ENCODE assay signal across 9 mouse cellular contexts in the genomic region with DNA sequence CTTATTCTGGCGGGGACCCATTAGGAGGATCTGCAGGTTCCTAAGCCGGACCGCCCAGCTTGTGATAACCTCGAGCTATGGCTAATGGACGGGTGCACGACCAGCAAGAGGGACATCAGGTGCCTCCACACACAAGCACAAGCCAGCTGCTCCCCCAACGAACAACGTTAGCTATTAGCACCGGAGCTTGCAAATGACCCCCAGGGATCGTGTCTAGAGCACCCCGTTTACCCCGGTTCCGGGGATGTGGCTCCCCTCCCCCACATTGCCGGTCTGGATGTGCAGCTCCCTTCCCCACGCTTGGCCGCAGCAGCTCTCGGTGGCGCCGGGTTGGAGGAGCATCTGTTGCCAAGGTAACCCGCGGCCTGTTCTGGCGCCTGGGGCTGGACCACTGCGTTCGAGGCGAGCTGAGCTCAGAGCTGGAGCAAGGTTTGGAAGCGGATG. TPM values are rescaled to one million over a fixed set of nuclear protein-coding genes. Genes with fewer than 3 reads are reported as not detected.
A peak's percentile ranks its signal among the peaks of the same experiment; 100 is the strongest.
DNase-seq lines count a peak whose midpoint lies in the region; ATAC-seq lines count a peak whose summit lies in the region.
"Had no signal": no experiment of that assay in that cellular context is flagged by ENCODE, and none has a peak within 500 bp of the region (broad histone marks: within the 10 kb centered on the region; RNA-seq: fewer than 3 reads in every experiment).

No protein-coding gene starts in this region.

- no peak overlapping the region for H3K9ac ChIP-seq in heart, embryonic 16.5 days (ENCODE audit: low read length)
- H3K9ac ChIP-seq in forebrain, embryonic 11.5 days (ENCODE audit: low read length) = no peak overlapping the region

- intact Hi-C loops in left cerebral cortex, postnatal 25 days (cut with DNase I) = no loop called here

- H3K27me3 ChIP-seq in heart, embryonic 16.5 days (ENCODE audit: control insufficient read depth, insufficient read depth, low read length) = peaks cover 23% of the 10 kb centered on the region
- H3K27me3 ChIP-seq in forebrain, embryonic 11.5 days (ENCODE audit: control insufficient read depth, insufficient read depth, low read length) = peaks cover 7% of the 10 kb centered on the region; the same call in 1 of the 2 replicates

- WGBS in heart, embryonic 16.5 days = 6% methylated on average over 26 of the region's 26 CpGs
- 3% methylated on average over 26 of the region's 26 CpGs for WGBS in forebrain, embryonic 11.5 days

- no peak for DNase-seq in heart, adult 9 months (ENCODE audit: low spot score in 2 of 2)
- peak; percentile 79 for DNase-seq in brain, adult 2 months (ENCODE audit: low read depth, low spot score)
- DNase-seq in forebrain, embryonic 11.5 days (ENCODE audit: low spot score) = peak; percentile 84
- peak; percentile 38 for DNase-seq in left cerebral cortex, postnatal 25 days (ENCODE audit: low spot score in 2 of 2)
- DNase-seq in retina, postnatal 1 day = peak; percentile 85
- DNase-seq in adrenal gland, adult 18-20 months (ENCODE audit: low spot score in 2 of 2) = no peak

- 0 out of 2 replicates have a peak, but pooled peaks cover 2% of the 10 kb centered on the region for H3K9me3 ChIP-seq in heart, embryonic 16.5 days (replicated peaks; ENCODE audit: control insufficient read depth, low read length)
- no peaks in the 10 kb centered on the region for H3K9me3 ChIP-seq in forebrain, embryonic 11.5 days (ENCODE audit: control insufficient read depth, low read length)

- H3K36me3 ChIP-seq in heart, embryonic 16.5 days (ENCODE audit: control insufficient read depth, insufficient read depth) = no peaks in the 10 kb centered on the region
- H3K36me3 ChIP-seq in forebrain, embryonic 11.5 days (ENCODE audit: control insufficient read depth, insufficient read depth, low read length) = no peaks in the 10 kb centered on the region
- H3K36me3 ChIP-seq: G1E had no signal

- peaks cover 2% of the 10 kb centered on the region for H3K4me1 ChIP-seq in heart, embryonic 16.5 days (ENCODE audit: control insufficient read depth, insufficient read depth, low read length)
- peaks cover 10% of the 10 kb centered on the region; the same call in 1 of the 2 replicates for H3K4me1 ChIP-seq in forebrain, embryonic 11.5 days (replicated peaks; ENCODE audit: control insufficient read depth, insufficient read depth, low read length)

- no peak for ATAC-seq in heart, embryonic 16.5 days (replicated peaks; ENCODE audit: extremely low read depth, insufficient read depth, low FRiP score)
- peak; percentile 58 for ATAC-seq in forebrain, embryonic 11.5 days (replicated peaks; ENCODE audit: low FRiP score)
- no peak for ATAC-seq in megakaryocyte-erythroid progenitor cell, adult 5-6 weeks (replicated peaks; ENCODE audit: low FRiP score, low TSS enrichment, poor library complexity, severe bottlenecking)

- H3K4me3 ChIP-seq in heart, embryonic 16.5 days (ENCODE audit: low read length) = no peak overlapping the region; the same call in 1 of the 2 replicates
- peak overlapping the region; percentile 21; the same call in 1 of the 2 replicates for H3K4me3 ChIP-seq in forebrain, embryonic 11.5 days (ENCODE audit: low read depth, low read length)

- H3K27ac ChIP-seq in heart, embryonic 16.5 days (ENCODE audit: low read length) = no peak overlapping the region
- H3K27ac ChIP-seq in forebrain, embryonic 11.5 days (ENCODE audit: low read depth, low read length) = no peak overlapping the region

- peak overlapping the region; percentile 8; the same call in 1 of the 2 replicates for H3K4me2 ChIP-seq in heart, embryonic 16.5 days (ENCODE audit: low read depth, low read length)
- peak overlapping the region; percentile 51 for H3K4me2 ChIP-seq in forebrain, embryonic 11.5 days (ENCODE audit: low read depth, low read length, severe bottlenecking)

RNA-seq across cellular contexts. Expression of gene Enpp7, which starts 11.4 kb away (rescaled TPM):
- polyA plus RNA-seq in heart, embryonic 16.5 days (2015; fragmentation: Nextera tagmentation; extraction: Ambion mirVana) = 0.12 TPM in 1 of 2 replicates, not detected in the other
- not detected in 2 replicates for polyA plus RNA-seq in forebrain, embryonic 11.5 days (2014; fragmentation: Nextera tagmentation; extraction: Ambion mirVana)
- total RNA-seq in left cerebral cortex, postnatal 25 days (2021) = not detected
- not detected for total RNA-seq in adrenal gland, adult 18-20 months (2021)
- not detected in 2 replicates for total RNA-seq in megakaryocyte-erythroid progenitor cell, adult 5-6 weeks (2014; fragmentation: Nextera tagmentation)
- total RNA-seq in megakaryocyte-erythroid progenitor cell, adult 5-6 weeks (2017) = not detected in 2 replicates
- total RNA-seq: G1E had no signal
- polyA plus RNA-seq: G1E had no signal

RNA-seq across cellular contexts. Expression of gene Cbx2, which starts 23.4 kb away (rescaled TPM):
- 15.0 and 15.3 TPM in 2 replicates for polyA plus RNA-seq in heart, embryonic 16.5 days (2015; fragmentation: Nextera tagmentation; extraction: Ambion mirVana)
- 101 and 103 TPM in 2 replicates for polyA plus RNA-seq in forebrain, embryonic 11.5 days (2014; fragmentation: Nextera tagmentation; extraction: Ambion mirVana)
- total RNA-seq in left cerebral cortex, postnatal 25 days (2021) = 1 to 10 TPM; 2.6 to 3.0 TPM
- 1 to 10 TPM; 3.1 to 6.6 TPM for total RNA-seq in adrenal gland, adult 18-20 months (2021)
- total RNA-seq in megakaryocyte-erythroid progenitor cell, adult 5-6 weeks (2014; fragmentation: Nextera tagmentation) = 9.7 and 10.4 TPM in 2 replicates
- 6.2 and 6.4 TPM in 2 replicates for total RNA-seq in megakaryocyte-erythroid progenitor cell, adult 5-6 weeks (2017)
- polyA plus RNA-seq: G1E had no signal

RNA-seq across cellular contexts. Expression of gene Cbx8, which starts 41.4 kb away (rescaled TPM):
- 7.0 and 7.5 TPM in 2 replicates for polyA plus RNA-seq in heart, embryonic 16.5 days (2015; fragmentation: Nextera tagmentation; extraction: Ambion mirVana)
- polyA plus RNA-seq in forebrain, embryonic 11.5 days (2014; fragmentation: Nextera tagmentation; extraction: Ambion mirVana) = 9.5 and 11.2 TPM in 2 replicates
- 10 to 100 TPM; 12.9 to 17.7 TPM for total RNA-seq in left cerebral cortex, postnatal 25 days (2021)
- 10 to 100 TPM; 12.2 to 16.7 TPM for total RNA-seq in adrenal gland, adult 18-20 months (2021)
- total RNA-seq in megakaryocyte-erythroid progenitor cell, adult 5-6 weeks (2014; fragmentation: Nextera tagmentation) = 1.3 and 2.2 TPM in 2 replicates
- 0.70 and 1.2 TPM in 2 replicates for total RNA-seq in megakaryocyte-erythroid progenitor cell, adult 5-6 weeks (2017)
- total RNA-seq: G1E had no signal
- polyA plus RNA-seq: G1E had no signal

Comparison
In these comparisons a context has a peak if more than half of its experiments do, and no peak if none do; other contexts are left out.
1. DNase-seq: peak in brain, adult 2 months (single experiment), forebrain, embryonic 11.5 days (single experiment), left cerebral cortex, postnatal 25 days (2 of 2) and retina, postnatal 1 day (single experiment); none in heart, adult 9 months (0 of 2) and adrenal gland, adult 18-20 months (0 of 2).
2. RNA of gene Cbx8, which starts 41.4 kb away (total RNA-seq): 12.9 to 17.7 TPM in left cerebral cortex, postnatal 25 days and 12.2 to 16.7 TPM in adrenal gland, adult 18-20 months; 0.70 to 2.2 TPM in megakaryocyte-erythroid progenitor cell, adult 5-6 weeks; every median in the first group is over 4 times any median in the second.